Mouse (Mus musculus) T-helper 2 cell (primary cell): ENCODE results near the gene Col9a3.

ENCODE experiments used
- in situ Hi-C: fragments of 300-600 bp; cut with MboI, MseI; formaldehyde crosslinking; loops from one replicate; pipeline ENCODE4 v1.15.1; 2025; ENCODE audit warnings: high pct_unique_total_duplicates

Gene Col9a3

GRCm38 (mm10) chr2:180597490-180597889, at the start of gene Col9a3:
Gene Col9a3 (plus strand): TSS chr2:180597790.
- in situ Hi-C loops: loop anchor here (10.0 kb wide), 1 partner anchor 1097 kb away; the partner anchor contains the start of genes Lkaaear1 and Rgs19

GRCm38 (mm10) chr2:180552340-180552739, 45.2 kb upstream of the Col9a3 start:
- in situ Hi-C loops: no loop called here

DNA sequence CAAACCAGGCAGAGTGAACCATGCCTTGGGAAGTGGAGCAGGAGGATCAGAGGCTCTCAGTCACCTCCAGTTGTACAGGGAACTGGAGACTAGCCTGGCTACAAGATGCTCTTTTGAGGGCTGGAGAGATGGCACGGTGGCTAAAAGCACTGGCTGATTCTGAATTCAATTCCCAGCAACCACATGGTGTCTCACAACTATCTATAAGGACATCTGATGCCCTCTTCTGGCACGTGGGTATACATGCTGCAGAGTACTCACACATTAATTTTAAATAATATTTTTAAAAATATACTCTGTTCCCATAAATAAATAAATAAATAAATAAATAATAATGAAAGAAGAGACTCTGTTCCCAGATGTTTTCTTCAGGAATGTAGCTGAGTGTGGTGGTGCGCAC, 42.4 kb upstream of the Col9a3 start:
- in situ Hi-C loops: no loop called here

DNA sequence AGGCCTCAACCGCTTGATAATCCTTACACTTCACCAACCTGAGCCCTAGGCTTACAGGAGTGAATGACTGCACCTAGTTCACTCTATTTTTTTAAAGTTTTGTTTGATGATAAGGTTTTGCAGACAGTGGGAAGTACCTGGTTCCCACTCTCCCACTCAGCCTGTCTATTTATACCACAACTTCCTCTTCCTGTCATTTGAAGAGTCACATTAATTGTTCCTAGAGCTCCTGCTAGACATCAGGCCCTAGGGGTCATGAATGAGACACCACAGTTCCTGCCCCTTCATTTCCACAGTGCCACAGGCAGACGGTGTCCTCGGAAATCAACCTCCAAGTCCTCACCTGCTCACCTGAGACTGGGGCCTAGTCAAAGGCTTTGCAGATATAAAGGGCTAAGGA, 41.1 kb upstream of the Col9a3 start:
- in situ Hi-C loops: no loop called here

DNA sequence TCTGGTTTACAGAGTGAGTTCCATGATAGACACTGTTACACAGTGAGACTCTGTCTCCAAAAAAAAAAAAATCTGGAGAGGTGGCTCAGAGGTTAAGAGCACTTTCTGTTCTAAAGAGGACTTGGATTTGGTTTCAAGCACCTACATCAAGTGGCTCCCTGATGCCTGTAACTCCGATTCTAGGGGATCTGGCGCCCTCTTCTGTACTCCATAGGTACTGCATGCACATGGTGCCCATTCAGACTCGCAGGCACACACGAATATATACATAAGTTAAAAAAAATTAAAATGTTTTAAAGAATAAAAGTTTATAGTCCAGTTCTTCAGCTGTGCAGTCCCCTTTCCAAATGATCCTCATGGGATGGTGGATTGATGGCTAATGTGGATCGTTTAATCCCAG, 37.3 kb upstream of the Col9a3 start:
- in situ Hi-C loops: no loop called here

DNA sequence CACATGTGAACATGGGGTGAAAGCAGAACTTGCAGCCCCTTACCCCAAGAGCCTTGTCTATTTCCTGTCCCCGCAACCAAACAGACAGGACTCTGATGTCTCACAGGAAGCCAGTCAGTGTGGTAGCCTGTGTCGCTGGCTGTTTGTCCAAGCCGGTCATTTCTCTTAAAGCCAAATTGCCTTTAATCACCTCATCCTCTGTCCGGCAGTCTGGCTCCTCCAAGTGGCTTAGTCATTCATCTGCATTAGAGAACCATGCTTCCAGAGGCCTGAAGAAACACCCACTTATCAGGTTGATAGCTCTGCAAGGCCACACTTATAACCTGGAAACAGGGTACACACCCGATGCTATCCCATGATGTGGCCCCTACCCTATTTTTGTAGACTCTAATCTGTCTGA, 35.4 kb upstream of the Col9a3 start:
- in situ Hi-C loops: no loop called here

- in situ Hi-C loops: no loop called here
Observed at GRCm38 (mm10) chr2:180563296-180563695, 34.3 kb upstream of the Col9a3 start.

DNA sequence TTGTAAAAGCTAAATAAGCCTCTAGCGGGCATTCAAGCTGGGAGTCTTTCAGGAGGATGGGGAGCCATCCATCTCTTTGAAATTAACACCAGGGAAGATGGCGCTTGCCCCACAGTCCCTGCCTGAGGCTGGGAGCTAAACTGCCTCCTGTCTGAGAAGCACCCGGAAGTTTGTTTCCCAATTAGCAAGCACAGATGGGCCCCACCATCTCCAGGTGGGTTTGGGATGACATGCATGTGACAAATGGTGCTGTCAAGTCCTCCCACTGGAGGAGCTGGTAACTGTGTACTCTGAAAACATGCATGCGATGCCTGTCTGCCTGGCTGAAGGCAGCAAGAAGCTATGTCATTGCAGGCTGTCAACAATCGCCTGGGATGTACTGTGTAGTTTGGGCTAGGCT, 33.7 kb upstream of the Col9a3 start:
- in situ Hi-C loops: no loop called here

DNA sequence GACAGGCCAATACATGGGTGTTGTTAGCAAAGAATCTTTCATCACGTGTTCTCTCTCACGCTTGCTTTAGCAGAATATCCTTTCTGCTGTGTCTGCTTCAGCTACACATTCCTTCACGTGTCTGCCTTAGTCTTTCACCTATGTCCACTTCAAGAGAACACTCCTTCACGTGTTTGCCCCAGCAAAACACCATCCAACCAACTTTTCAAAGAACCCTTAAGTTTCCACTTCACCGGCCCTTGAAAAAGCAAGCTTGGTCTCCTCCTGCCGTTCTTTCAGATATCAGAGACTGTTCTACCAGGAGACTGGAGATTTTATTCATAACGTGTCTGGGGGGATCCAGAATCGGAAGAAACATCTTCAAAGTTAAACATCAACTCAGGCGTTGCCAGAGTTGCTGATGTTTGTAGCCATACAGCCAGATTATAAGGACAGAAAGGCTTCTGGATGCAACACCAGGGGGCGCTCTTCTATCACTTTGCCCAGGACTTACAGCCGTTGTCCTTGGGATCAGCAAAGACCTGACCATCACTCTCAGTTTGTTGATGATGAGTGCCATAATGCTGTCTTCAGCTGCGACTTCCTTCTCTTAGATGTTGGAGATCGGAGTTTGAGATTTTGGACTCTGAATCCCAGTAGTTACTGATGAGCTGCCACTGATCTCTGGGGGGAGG, 31.2 kb upstream of the Col9a3 start:
- in situ Hi-C loops: no loop called here

DNA sequence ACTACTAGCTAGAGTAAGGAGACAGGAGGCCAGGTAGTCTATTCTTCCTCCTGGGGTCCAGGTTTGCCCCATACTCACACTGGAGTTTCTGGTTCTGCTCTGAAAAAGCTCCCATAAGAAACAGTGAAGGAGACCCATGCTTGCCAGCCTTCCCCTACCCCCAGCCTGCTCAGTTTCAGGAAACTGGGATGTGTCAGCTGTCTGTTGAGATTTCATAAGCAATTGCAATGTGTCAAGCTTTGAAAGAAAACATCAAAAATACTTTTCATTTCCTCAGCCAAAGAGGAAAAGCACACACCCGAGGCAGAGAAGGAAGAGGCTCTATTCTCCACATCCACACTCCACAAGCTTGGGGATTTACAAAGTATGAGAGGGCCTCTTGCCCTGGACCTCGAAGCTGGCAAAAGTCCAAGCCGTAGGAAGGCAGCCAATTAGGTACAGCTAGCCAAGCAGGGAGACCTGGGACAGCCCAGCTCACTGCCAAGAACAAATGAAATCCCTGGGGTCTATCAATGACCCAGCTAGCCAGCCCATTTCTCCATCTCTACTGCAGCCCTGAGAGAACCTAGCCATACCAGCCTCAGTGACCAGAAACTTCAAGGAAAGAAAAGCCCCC, 28.5 kb upstream of the Col9a3 start:
- in situ Hi-C loops: no loop called here

GRCm38 (mm10) chr2:180576482-180576881, 21.1 kb upstream of the Col9a3 start:
- in situ Hi-C loops: no loop called here

DNA sequence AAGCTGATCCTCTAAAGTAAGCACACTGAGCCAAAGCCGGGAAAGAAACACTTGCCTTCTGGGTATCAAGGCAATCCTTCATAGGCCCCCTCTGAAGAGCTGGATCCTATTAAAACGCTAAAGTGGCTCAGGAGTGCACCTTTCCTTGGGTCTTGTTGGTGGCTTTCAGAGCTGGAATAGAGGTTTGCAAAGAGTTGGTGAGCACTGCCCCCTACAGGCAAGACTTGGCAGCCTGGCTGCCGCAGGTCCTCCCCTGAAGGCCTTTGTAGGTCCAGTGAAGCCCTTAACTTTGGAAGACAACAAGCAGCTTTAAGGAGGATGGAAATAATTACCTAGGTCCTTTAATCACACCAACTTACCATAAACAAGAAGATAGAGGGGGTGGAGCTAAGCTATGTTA, 18.9 kb upstream of the Col9a3 start:
- in situ Hi-C loops: no loop called here

DNA sequence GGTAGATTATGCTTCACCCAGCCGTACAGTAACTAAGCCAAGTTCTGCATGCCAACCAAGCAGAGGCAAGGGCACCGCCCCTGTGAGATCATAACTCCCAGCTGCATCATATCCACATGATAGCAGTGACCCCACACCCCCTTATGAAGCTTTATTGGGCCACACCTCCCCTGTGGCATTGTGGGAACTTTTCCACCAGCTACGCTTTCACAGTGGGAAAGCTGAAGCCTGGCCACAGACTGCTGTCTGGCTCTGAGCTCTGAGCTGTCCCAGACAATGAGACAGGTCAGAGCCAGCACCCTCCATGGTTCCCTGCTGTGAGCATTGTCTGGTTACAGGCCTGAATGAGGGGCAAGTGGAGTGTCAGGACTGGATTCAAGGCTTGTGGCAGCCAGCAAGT, 16.6 kb upstream of the Col9a3 start, which contains the start of gene Mrgbp:
Mrgbp (plus strand) TSS at position 303 of the 400 bp plus-strand sequence.
- in situ Hi-C loops: no loop called here

DNA sequence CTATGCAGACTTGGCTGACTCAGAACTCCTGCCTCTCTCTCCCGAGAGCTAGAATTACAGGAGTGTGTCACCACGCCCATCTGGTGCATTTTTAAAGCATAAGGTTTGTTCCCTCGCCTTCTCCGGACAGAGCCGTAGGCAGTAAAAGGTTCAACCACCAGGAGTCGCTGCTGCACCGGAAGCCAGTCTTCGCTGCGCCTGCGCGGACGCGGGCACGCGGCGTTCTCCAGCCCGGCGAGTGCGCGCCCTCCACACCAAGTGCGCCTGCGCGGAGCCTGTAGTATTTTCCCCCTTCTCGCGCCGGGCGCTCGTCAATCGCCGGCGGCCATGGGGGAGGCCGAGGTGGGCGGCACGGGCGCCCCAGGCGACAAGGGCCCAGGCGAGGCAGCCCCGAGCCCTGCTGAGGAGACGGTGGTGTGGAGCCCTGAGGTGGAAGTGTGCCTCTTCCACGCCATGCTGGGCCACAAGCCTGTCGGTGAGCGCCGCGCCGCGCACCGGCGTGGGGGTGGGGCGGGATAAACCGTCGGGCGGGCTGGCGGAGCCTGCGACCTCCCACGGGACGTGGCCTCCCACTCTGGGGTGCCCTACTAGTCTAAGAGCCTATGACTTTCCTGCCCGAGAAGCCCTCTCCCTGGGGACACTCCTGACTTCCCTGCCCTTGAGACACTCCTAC, 15.0 kb upstream of the Col9a3 start:
- in situ Hi-C loops: no loop called here

DNA sequence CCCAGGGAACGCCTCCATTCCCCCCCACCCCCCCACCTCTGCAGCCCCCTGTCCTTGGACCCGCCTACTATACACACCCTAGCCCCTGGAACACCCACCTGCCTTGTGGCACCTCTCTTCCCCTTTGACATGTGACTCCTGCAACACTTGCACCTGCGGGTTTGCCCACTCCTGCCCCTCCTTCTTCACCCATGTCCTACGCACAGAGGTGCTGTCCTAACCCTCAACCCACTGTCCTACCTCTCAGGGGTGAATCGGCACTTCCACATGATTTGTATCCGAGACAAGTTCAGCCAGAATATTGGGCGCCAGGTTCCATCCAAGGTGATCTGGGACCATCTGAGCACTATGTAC, 14.5 kb upstream of the Col9a3 start:
- in situ Hi-C loops: no loop called here

DNA sequence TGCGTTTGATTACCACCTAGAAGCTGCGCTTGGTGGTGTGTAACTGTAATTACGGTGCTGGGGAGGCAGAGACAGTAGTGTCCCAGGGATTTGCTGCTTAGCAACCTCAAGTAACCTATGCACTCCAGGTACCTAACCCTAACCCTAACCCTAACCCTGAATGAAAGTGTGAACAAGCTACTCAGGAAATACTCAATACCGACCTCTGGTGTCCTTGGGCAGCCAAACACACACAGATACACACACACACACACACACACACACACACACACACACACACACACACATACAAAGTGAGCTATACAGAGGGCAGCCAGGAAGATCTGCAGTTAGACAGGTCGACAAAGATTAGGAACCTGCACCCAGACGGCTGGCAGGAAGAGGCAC, 8.9 kb upstream of the Col9a3 start:
- in situ Hi-C loops: loop anchor here (5.0 kb wide), 1 partner anchor 154 kb away; no protein-coding TSS in a partner anchor

DNA sequence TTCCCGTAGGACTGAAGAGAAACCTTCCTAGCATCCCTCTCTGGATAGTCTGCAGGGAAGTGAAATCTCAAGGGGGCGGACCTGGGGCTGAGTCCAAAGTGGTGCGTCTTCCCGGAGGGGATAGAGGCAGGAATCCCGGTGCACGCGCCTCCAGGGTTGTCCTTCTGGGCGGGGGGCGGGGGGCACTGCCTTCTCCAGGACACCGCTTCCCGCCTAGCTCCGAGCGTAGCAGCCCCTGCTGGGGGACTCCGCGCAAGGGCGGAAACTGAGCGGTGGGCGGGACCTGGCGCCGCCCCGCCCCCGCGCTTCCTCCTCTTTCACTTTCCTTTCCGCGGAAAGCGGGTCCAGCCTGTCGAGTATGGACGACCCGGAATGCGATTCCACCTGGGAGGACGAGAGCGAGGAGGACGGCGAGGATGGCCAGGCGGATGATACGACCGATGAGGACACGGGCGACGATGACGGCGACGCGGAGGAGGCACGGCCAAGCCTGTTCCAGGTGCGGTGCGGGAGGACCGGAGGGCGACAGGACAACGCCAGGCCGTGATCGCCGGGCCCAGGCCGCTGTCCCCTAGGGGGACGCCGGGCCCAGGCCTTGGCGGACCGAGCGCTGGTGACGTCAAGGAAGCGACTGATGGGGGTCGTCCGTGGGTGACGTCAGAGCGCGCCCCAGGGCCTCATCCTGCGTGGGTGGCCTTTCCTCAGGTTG, 8.3 kb upstream of the Col9a3 start, which contains the start of gene Ogfr:
Ogfr (plus strand) TSS at position 123 of the 709 bp plus-strand sequence.
- in situ Hi-C loops: loop anchor here (5.0 kb wide), 1 partner anchor 153 kb away; no protein-coding TSS in a partner anchor

- in situ Hi-C loops: loop anchor here (10.0 kb wide), 1 partner anchor 1097 kb away; the partner anchor contains the start of genes Lkaaear1 and Rgs19
Observed at GRCm38 (mm10) chr2:180598157-180598705, 641 bp downstream of the Col9a3 start.

DNA sequence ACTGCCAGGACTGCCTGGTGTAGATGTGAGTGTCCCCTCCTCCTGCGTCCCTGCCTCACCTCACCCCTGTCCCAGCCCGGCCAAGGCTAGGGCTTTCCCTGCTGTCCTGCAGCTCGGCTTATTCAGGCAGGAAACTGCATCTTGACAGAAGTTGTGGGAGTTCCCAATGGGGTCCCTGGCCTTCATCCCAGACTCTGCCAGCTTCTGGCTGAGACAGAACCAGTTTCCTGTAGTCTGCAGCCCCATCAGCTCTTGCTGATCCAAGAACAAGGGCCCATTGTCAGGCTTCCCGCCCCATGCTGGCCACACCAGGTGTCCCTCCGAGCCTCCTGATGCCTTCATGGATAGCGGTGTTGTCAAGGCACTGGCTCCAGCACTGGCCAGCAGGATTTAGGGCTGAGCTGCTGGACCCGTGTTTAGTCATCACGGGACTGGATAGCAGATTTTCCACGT, 3.0 kb downstream of the Col9a3 start:
- in situ Hi-C loops: no loop called here

DNA sequence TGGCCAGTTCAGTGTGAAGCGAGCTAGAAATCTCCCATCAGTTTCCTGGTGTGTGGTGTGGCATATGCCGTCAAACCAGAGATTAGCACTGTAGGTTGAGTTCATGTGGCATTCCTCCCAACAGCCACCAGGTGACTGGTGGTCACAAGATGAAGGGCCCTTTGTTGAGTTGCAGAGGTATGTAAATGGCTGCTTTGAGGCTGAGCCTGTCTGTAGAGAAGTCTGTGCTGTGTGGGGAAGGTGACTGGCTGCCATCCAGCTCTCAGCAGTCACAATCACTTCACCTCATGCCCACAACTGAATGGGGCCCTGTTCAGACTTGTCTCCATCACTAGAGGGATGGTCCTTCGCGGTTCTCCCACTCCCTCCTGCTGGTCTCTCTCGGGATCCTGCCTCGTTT, 7.2 kb downstream of the Col9a3 start:
- in situ Hi-C loops: no loop called here

GRCm38 (mm10) chr2:180610283-180610682, 12.7 kb downstream of the Col9a3 start:
- in situ Hi-C loops: no loop called here

- in situ Hi-C loops: no loop called here
Observed at GRCm38 (mm10) chr2:180611882-180612281, 14.3 kb downstream of the Col9a3 start.
